Mouse (Mus musculus): Measurements from ENCODE around the gene Hmga2. TPM values are rescaled to one million over a fixed set of nuclear protein-coding genes. Genes with fewer than 3 reads are reported as not detected.

Gene Hmga2
- total and polyA plus RNA-seq, 2 experiments from 2014 or later, result 0.30 to 0.99 TPM

DNA sequence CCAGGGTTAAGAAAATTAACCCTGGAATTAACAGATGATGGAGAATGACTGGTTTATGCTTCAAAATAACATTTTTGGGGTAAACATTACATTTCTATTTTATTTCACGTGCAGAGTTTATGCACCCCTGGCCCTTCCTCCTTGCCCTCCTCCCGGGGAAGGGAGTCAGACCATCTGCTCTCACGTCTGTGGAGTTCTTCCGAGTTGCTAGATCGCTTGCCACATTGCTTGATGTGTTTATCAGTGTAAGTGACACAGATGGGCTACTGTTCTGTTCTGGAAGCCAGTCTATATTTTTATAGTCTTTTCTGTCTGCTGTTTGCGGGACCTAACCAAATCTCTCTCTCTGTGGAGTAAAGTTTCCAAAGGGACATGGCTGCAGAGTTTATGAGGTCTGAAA, 80.7 kb downstream of the Hmga2 start:
- ATAC-seq (ENCODE audit: low FRiP score), result no peak
- no peaks in the 10 kb centered on the region for H3K4me1 ChIP-seq (ENCODE audit: insufficient read depth, low read length)
- no peaks in the 10 kb centered on the region for H3K9me3 ChIP-seq (ENCODE audit: low read length)
- no peak overlapping the region for H3K4me3 ChIP-seq (ENCODE audit: low read depth, low read length)
- no peak overlapping the region for H3K9ac ChIP-seq (replicated peaks; ENCODE audit: low read length, poor library complexity, severe bottlenecking)
- WGBS, result 77% methylated on average over 6 of the region's 6 CpGs
- no peak for DNase-seq (ENCODE audit: low spot score)
- no peak for TF ChIP-seq CTCF (IDR thresholded peaks at IDR 0.05)
- H3K4me2 ChIP-seq (ENCODE audit: low read depth, low read length, poor library complexity, severe bottlenecking), result no peak overlapping the region
- H3K27ac ChIP-seq (ENCODE audit: low read depth, low read length), result no peak overlapping the region
- peaks cover 7% of the 10 kb centered on the region; the same call in 1 of the 2 replicates for H3K27me3 ChIP-seq (ENCODE audit: insufficient read depth, low read length)
- H3K36me3 ChIP-seq (ENCODE audit: insufficient read depth, low read length), result no peaks in the 10 kb centered on the region

- WGBS, result 93% methylated on average over 9 of the region's 9 CpGs
- Histone ChIP-seq H3K4me3 (ENCODE audit: low read depth, low read length) (no peak overlapping the region), H3K27me3 (ENCODE audit: insufficient read depth, low read length) (peaks cover 7% of the 10 kb centered on the region; the same call in 1 of the 2 replicates), H3K27ac (ENCODE audit: low read depth, low read length) (no peak overlapping the region), H3K4me1 (ENCODE audit: insufficient read depth, low read length) (no peaks in the 10 kb centered on the region), H3K9me3 (ENCODE audit: low read length) (no peaks in the 10 kb centered on the region), H3K36me3 (ENCODE audit: insufficient read depth, low read length) (no peaks in the 10 kb centered on the region), H3K9ac (replicated peaks; ENCODE audit: low read length, poor library complexity, severe bottlenecking) (no peak overlapping the region), H3K4me2 (ENCODE audit: low read depth, low read length, poor library complexity, severe bottlenecking) (no peak overlapping the region)
- ATAC-seq (ENCODE audit: low FRiP score) (no peak), DNase-seq (ENCODE audit: low spot score) (no peak)
- no peak for TF ChIP-seq CTCF (IDR thresholded peaks at IDR 0.05)
Observed at GRCm38 (mm10) chr10:120394740-120395139, 81.5 kb downstream of the Hmga2 start.

DNA sequence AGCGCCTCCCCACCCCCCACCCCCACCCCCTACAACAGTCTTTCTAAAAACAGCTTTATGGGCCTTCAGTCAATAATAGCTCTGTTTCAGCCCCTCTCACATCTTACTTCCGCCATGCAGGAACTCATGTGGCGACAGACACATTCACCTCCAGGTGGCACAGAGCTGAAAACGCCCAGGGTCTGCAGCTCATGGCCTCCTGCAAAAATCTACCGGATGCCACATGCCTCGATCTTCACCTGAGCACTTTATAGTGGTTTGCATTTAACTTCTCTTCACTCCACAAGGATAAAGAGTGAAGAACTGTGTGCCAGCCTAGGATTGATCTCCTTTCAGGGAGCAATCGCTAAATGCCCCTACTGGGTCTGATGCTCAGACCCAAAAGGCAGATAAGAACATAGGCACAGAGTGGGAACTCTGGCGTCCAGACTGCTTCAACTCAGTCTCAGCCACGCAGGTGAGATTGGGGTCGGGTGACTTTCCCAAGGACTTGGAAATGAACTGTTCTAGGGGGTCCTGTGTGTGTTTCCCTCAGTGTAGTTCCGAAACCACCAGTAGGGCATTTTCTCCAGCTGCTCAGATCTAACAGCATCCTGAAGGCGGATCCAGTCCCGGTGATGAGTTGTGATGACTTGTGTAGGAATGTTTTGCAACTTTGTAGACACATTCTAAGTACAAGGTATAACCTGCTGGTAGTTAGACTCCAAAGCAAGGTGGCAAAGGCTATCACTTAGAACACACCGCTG, 84.1 kb downstream of the Hmga2 start:
- Histone ChIP-seq H3K9ac (replicated peaks; ENCODE audit: low read length, poor library complexity, severe bottlenecking) (no peak overlapping the region), H3K4me1 (ENCODE audit: insufficient read depth, low read length) (no peaks in the 10 kb centered on the region), H3K36me3 (ENCODE audit: insufficient read depth, low read length) (no peaks in the 10 kb centered on the region), H3K27me3 (ENCODE audit: insufficient read depth, low read length) (peaks cover 7% of the 10 kb centered on the region; the same call in 1 of the 2 replicates), H3K9me3 (ENCODE audit: low read length) (no peaks in the 10 kb centered on the region), H3K27ac (ENCODE audit: low read depth, low read length) (no peak overlapping the region), H3K4me2 (ENCODE audit: low read depth, low read length, poor library complexity, severe bottlenecking) (no peak overlapping the region), H3K4me3 (ENCODE audit: low read depth, low read length) (no peak overlapping the region)
- ATAC-seq (ENCODE audit: low FRiP score) (no peak), DNase-seq (ENCODE audit: low spot score) (no peak)
- TF ChIP-seq CTCF (IDR thresholded peaks at IDR 0.05), result no peak
- 50% methylated on average over 14 of the region's 14 CpGs for WGBS

GRCm38 (mm10) chr10:120390912-120391835, 85.1 kb downstream of the Hmga2 start:
- 35% methylated on average over 28 of the region's 28 CpGs for WGBS
- no peaks in the 10 kb centered on the region for H3K36me3 ChIP-seq (ENCODE audit: insufficient read depth, low read length)
- no peak overlapping the region for H3K4me3 ChIP-seq (ENCODE audit: low read depth, low read length)
- H3K27me3 ChIP-seq (ENCODE audit: insufficient read depth, low read length), result peaks cover 7% of the 10 kb centered on the region; the same call in 1 of the 2 replicates
- H3K4me2 ChIP-seq (ENCODE audit: low read depth, low read length, poor library complexity, severe bottlenecking), result peak overlapping the region; percentile 36
- H3K9me3 ChIP-seq (ENCODE audit: low read length), result no peaks in the 10 kb centered on the region
- ATAC-seq (ENCODE audit: low FRiP score) (no peak), DNase-seq (ENCODE audit: low spot score) (no peak)
- TF ChIP-seq CTCF (IDR thresholded peaks at IDR 0.05), result no peak
- H3K27ac ChIP-seq (ENCODE audit: low read depth, low read length), result no peak overlapping the region
- no peak overlapping the region for H3K9ac ChIP-seq (replicated peaks; ENCODE audit: low read length, poor library complexity, severe bottlenecking)
- H3K4me1 ChIP-seq (ENCODE audit: insufficient read depth, low read length), result no peaks in the 10 kb centered on the region

DNA sequence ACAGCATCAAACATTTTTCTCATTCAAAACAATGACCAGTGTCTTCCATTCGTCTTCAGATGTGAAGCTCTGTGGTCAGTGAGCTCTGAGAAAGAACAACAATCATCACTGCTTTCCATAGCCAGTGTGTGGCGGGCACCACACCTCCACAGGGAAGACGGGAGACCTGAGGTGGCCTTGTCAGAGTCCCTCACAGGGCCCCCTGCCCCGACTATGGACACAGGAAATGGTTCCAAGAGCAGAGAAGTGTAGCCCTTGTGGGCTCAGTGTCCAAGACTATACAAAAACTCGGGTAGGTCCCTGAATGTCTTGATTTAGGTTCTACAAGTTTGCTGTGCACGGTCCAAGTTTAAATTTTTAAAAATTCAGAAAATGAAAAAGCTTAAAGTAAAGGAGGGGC, 86.6 kb downstream of the Hmga2 start:
- no peak for ATAC-seq (ENCODE audit: low FRiP score)
- H3K9ac ChIP-seq (replicated peaks; ENCODE audit: low read length, poor library complexity, severe bottlenecking), result no peak overlapping the region
- H3K9me3 ChIP-seq (ENCODE audit: low read length), result no peaks in the 10 kb centered on the region
- DNase-seq (ENCODE audit: low spot score), result no peak
- no peaks in the 10 kb centered on the region for H3K4me1 ChIP-seq (ENCODE audit: insufficient read depth, low read length)
- H3K4me2 ChIP-seq (ENCODE audit: low read depth, low read length, poor library complexity, severe bottlenecking), result no peak overlapping the region
- H3K27me3 ChIP-seq (ENCODE audit: insufficient read depth, low read length), result peaks cover 7% of the 10 kb centered on the region; the same call in 1 of the 2 replicates
- WGBS, result 65% methylated on average over 6 of the region's 6 CpGs
- H3K4me3 ChIP-seq (ENCODE audit: low read depth, low read length), result no peak overlapping the region
- TF ChIP-seq CTCF (IDR thresholded peaks at IDR 0.05), result no peak
- H3K27ac ChIP-seq (ENCODE audit: low read depth, low read length), result no peak overlapping the region
- no peaks in the 10 kb centered on the region for H3K36me3 ChIP-seq (ENCODE audit: insufficient read depth, low read length)

GRCm38 (mm10) chr10:120388966-120389365, 87.3 kb downstream of the Hmga2 start:
- peaks cover 7% of the 10 kb centered on the region; the same call in 1 of the 2 replicates for H3K27me3 ChIP-seq (ENCODE audit: insufficient read depth, low read length)
- 36% methylated on average over 10 of the region's 10 CpGs for WGBS
- ATAC-seq (ENCODE audit: low FRiP score) (no peak), DNase-seq (ENCODE audit: low spot score) (peak; percentile 59)
- no peak overlapping the region for H3K4me3 ChIP-seq (ENCODE audit: low read depth, low read length)
- no peak overlapping the region for H3K4me2 ChIP-seq (ENCODE audit: low read depth, low read length, poor library complexity, severe bottlenecking)
- no peak overlapping the region for H3K9ac ChIP-seq (replicated peaks; ENCODE audit: low read length, poor library complexity, severe bottlenecking)
- H3K4me1 ChIP-seq (ENCODE audit: insufficient read depth, low read length), result no peaks in the 10 kb centered on the region
- no peaks in the 10 kb centered on the region for H3K9me3 ChIP-seq (ENCODE audit: low read length)
- TF ChIP-seq CTCF (IDR thresholded peaks at IDR 0.05), result no peak
- no peak overlapping the region for H3K27ac ChIP-seq (ENCODE audit: low read depth, low read length)
- H3K36me3 ChIP-seq (ENCODE audit: insufficient read depth, low read length), result no peaks in the 10 kb centered on the region
